Mouse (Mus musculus) gastrocnemius, postnatal 4 days (tissue): Measurements from ENCODE around the gene Pomgnt1. TPM values are rescaled to one million over a fixed set of nuclear protein-coding genes. Genes with fewer than 3 reads are reported as not detected.

Experiments used
- DNase-seq, 2 experiments: peaks; one replicate each; pipeline ENCODE4 v3.0.0; 2021 to 2022; ENCODE audit warnings: low spot score in 2 of 2, mixed read lengths in 2 of 2
- long read RNA-seq, 2 experiments: library from polyadenylated mRNA; stranded (forward); transcript quantifications; one replicate each; pipeline ENCODE4 v2.0.0; 2021
- total RNA-seq, 2 experiments: library from RNA; stranded (reverse); gene quantifications; 2 replicates each; pipeline ENCODE4 v1.2.3; 2021

Gene Pomgnt1
- total RNA-seq, result 10 to 100 TPM; 56.4 to 56.9 TPM
- long read RNA-seq, experiment 1, transcript Pomgnt1-203 (22 exons, 2,719 nt), result major isoform, 148 of 175 reads
- long read RNA-seq, experiment 1, partial matches to known transcripts, result 5 of 175 reads
- long read RNA-seq, experiment 1, other reads (novel, unspliced or antisense), result 20 of 175 reads
- long read RNA-seq, experiment 2, transcript Pomgnt1-203 (22 exons, 2,719 nt), result major isoform, 189 of 231 reads
- long read RNA-seq, experiment 2, partial matches to known transcripts, result 11 of 231 reads
- long read RNA-seq, experiment 2, other reads (novel, unspliced or antisense), result 30 of 231 reads

DNA sequence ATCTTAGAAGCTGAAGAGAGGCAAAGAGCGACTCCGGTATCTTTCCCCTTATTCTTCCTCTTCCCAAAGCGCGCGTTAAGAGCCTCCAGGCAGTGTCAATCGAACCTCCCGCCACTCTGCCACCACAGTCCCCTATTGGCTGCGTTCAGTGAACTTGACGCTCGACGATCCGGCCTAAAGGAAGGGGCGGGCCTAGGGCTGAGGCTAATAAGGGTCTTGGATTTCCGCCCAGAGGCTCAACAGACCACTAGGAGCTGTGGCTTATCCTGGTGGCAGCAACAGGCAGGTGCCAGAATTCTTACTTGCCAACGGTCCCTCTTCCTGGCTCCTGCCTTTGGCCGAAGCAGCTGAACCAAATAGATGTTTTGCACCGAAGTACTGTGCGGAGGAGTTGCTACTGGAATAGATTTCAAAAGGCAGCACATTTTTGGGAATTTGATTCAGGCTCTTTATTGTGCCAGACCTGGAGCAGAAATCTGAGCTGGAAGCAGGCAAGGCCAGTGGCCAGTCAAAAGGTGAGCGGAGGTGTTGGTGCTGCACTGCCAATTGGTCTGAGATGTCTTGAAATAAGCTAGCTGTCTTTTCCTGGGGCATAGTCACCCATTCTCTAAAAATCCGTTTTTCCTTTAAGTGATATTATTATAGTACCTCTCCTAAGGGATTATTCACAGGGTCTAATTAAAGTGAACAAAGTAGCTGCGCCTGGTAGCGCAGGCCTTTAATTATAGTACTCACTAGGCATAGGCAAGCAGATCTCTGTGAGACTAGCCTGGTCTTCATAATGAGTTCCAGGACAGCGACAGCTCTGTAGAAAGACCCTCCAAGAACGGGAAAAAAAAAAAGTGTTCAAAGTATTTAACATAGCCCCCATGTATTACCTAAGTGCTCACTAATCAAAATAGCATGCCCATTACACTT, at the start of gene Pomgnt1, which contains the start of gene Rad54l:
Gene Pomgnt1, plus strand, starts transcription at position 239 of the 918 bp plus-strand sequence.
Gene Rad54l, minus strand, starts transcription at position 89 of the 918 bp plus-strand sequence.
- DNase-seq, result peak; percentile 64 to 81

DNA sequence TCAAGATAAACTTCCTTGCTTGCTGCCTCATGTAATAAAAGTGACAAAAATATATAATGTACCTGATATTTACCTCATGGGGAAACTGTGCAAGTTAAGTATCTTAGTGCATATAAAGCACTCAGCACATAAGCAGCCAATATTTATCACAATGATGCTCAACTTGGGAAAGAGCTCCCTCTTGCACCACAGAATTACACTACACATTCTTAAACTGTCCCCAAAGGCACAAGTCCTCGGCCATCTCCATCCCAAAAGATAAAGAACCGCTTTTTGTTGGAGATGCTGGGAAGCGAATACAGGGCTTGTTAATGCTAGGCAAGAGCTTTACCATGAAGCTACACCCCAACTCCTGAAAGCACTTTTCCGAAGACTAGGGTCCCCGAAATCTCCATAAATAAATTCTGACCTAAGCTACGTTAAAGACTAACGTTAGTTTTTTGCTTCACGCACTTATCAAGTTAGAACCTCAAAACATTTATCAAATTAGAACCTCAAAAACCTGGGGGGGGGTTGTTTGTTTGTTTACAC, 49.4 kb upstream of the Pomgnt1 start:
- DNase-seq, result no peak

DNA sequence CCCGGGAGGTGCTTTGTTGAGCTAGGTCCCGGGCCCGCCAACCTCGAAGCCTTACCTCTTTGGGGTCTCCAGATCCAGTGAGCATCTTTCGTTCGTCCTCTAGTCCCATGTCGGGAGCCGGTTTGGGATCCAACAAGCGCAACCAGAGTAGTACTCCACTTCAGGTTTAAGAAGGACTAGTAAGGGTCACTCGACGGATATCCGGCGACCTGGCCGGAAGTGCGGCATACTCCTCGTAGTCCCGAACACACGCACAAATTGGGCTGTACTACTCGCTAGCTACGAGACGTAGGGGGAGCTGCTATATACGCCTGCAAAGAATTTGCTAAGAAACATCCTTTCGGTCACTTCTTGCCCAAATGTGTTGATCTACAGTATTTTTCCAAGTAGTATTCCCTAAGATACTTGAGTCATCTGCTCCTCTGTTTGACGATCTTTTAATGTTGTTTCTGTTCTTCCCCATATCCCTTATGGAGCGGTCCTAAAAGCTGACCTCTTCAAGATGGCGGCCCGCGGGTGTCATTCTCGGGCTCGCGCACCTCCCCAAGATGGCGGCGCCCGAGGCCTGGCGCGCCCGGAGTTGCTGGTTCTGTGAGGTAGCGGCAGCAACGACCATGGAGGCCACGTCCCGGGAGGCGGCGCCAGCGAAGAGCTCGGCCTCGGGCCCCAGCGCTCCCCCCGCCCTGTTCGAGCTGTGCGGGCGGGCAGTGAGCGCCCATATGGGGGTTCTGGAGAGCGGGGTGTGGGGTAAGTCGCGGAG, 48.6 kb upstream of the Pomgnt1 start, which contains the start of the genes Uqcrh and Lrrc41:
Gene Uqcrh, minus strand, starts transcription at position 211 of the 760 bp plus-strand sequence.
Gene Lrrc41, plus strand, starts transcription at position 409 of the 760 bp plus-strand sequence.
- peak; percentile 91 to 94 for DNase-seq

DNA sequence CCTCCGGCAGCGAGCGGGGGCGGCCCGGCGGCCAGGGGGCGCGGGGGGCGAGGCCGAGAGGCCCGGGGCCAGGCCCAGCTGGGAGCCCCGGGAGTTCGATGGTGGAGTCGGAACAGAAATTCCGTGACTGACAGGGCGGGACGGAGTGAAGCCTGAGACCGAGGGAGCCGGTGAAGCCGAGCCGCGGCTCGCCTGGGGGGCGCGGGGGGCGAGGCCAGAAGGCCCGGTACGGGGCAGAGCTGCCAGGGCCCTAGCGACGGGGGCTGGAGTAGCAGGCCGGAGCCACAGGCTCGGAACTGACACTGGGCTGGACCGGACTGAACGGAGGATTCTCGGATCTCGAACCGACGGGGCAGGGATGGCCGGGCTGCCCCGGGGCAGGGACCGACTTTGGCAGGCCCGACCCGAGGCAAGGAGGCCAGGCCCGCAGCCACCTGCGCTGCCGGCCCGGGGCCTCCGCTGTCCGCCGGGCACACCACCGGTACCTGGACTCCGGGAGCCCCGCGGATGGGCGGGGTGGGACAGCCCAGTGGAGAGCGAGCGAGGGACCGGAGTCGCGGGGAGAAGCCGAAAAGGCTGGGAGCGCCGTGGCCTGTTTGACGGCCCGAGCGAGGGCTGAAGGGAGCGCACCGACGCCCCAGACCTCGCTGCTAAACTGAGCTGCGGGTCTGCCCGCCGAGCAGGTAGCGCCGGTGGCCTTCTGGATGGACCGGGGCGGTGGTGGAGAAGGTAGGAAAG, 47.8 kb upstream of the Pomgnt1 start:
- peak; percentile 71 to 81 for DNase-seq

DNA sequence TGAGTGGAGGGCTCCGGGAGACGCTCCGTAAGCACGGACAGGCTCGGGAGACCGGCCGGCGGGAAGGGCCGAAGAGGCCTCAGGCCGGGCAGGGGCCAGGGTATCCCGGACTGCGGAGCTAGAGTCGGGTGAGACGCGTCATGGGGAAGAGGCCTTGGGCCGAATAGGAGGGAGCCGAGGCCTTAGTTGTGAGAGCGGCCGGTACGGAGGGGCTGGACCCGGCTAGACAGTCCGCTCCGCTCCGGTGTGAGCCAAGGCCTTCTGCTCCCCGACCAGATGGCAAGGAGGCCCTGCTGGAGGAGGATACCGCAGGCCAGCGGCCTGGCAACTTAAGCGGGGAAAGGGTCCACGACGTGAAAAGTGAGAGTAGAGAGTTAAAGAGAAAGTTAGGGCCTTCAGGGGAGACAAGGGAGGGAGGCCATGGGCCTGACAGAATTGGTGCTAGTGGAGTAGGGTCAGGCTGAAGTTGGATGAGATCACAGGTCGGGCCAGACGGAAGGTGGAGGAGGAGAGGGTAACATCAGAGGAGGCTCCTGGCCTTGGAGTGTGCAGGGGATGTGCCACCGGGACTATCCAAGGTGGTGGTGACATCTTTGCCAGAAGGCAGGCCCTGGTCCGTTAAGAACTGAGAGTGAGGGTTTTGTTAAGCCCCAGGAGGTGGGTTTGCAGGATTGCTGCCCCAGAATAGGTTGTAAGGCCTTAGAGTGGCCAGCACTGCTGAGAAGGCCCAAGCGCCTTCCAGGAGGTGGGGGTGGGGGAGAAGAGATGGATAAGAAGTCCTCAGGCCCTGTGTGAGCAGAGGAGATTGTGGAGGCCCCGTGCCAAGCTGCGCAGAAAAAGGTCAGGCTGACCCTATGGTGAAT, 47.0 kb upstream of the Pomgnt1 start:
- DNase-seq, result peak; percentile 30 to 52

DNA sequence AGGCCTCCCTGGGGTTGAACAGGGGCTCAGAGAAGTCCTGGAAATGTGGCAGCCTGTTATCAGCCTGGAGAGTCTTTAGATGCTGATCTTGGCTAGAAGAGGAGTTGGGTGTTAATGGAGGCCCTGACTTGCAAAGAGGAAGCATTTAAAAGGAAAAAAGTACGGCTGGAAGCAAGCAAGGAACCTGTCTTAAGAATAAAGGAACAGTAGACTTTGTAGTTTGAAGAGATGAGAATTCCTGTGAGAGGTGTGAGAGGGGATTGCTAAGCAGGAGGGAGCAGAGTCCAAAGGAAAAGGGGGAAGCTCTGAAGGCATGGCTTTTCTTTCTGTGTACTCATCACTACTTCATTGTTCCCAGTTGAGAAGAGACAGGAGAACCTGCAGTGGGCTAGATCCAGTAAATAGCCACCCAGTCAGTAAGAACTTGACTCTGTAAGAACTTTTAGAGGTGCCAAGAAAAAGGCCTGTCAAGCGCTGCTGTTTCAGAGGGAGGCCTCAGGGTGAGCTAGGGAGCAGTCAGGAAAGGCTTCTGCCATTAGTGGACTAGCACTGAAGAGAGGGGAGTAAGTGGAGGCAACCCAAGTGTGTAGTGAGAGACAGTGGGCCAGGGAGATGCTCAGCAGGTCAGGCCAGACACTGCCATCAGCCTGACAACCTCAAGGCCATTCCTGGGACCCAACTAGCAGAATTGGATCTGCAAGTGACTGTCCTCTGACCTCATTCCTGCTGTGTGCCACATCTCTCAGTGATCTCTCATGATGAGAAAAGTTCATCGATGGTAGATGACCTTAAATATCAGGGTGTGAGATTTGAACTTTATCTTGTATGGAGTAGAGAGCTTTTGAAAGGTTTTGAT, 46.2 kb upstream of the Pomgnt1 start:
- DNase-seq, result no peak

DNA sequence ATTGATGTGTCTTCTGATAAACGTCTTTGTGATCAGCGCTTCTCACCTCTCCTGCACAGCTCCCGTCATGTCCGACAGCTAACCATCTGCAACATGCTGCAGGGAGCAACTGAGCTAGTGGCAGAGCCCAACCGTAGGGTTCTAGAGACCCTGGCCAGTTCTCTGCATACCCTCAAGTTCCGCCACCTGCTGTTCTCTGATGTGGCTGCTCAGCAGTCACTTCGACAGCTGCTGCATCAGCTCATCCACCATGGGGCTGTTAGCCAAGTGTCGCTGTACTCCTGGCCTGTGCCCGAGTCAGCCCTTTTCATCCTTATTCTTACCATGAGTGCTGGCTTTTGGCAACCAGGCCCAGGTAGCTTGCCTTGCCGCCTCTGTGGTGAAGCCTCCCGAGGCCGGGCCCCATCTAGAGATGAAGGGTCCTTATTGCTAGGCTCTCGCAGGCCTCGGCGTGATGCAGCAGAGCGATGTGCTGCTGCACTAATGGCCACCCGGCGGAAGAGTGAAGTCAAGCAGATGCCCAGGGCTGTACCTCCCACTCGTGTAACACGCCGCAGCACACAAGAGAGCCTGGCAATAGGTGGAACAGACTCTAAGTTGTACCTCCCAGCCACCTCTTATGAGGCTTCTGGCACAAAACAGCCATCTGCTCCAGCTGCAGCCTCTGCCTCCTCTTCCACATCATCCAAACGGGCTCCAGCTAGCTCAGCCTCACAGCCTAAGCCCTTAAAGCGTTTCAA, 35.0 kb upstream of the Pomgnt1 start:
- DNase-seq, result peak in 1 of 2 experiments; percentile 31

DNA sequence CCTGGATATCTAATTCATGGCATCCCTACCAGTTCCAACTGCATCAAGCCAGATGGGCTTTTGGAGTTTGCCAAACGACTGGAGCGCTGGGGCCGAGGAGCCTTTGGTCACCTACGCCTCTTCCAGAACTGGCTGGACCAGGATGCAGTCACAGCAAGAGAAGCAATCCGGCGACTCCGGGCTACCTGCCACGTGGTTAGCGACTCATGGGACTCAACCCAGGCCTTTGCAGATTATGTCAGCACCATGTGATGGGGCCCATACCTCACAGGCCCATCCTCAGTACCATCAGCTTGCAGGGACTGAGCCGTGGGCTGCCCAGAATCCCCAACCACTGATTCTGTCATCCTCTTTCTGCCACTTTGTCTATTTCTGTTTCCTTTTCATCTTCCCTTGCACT, 27.3 kb upstream of the Pomgnt1 start:
- no peak for DNase-seq

DNA sequence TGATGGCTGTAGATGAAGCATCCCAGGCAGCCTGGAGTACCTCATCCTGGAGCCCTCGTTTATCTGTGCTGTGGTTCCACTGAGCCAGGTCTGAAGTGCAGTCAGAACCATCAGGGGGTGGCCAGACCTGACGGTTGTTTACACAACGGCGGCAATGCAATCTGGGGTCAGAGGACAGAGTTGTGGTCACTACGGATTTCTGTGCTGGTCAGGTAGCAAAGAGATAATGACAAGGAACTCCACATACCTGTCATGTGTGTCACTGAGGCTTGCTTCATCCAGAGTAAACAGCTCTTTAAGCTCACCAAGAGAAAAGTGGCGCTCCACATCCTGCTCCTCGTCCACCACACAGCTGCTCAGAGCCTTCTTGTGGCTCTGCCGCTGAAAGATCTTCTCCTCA, 26.4 kb upstream of the Pomgnt1 start:
- DNase-seq, result no peak

DNA sequence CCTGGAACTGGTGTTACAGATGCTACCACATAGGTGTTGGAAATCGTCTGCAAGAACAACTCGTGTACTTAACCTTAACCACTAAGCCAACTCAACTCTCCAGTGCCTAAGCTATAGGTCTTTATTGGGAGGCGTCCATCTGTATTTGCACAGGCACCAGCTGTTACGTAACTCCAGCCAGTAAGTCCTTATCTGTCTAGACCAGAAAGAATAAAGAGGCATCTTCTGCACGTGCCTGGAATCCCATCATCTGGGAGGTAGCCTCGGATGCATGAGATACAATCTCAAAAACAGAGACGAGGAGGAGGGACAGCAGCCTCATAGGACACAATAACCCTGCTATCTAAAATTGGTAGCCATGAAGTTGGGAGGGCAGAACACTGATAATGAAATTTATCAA, 22.7 kb upstream of the Pomgnt1 start:
- no peak for DNase-seq

DNA sequence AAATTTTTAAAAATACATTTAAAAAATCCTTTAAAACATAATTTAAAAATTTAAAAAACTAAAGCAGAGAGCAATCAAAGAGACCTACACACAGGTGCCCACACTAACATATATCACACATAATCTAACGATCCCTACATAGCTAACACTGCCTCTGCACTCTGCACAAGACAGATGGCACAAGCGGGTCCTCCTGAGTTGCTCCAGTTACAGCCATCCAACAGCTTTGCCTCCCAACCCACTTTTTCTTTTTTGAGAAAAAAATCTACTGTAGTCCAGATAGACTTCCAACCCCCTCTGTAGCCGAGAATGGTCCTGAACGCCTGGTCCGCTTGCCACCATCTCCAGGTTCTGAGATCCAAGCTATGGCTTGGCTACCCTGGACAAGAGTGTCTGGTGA, 18.4 kb upstream of the Pomgnt1 start:
- no peak for DNase-seq

DNA sequence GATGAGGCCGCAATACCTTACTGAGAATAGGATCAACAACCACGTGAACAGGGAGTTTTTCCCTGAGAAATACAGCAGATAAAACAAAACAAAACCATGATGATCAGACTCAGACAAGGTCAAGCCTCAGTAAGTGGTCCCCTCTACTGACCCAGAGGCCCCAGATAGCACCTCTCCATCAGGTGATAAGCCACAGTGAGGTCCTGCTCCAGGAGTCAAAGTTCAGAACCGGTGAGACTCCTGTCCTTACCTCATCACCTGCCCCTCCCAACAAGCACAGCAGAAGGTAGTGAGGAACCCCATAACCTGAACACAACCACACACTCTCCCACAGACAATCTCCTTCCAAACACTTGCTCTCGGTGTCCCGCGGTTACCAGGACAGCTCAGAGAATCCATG, 12.9 kb upstream of the Pomgnt1 start:
- DNase-seq, result no peak

DNA sequence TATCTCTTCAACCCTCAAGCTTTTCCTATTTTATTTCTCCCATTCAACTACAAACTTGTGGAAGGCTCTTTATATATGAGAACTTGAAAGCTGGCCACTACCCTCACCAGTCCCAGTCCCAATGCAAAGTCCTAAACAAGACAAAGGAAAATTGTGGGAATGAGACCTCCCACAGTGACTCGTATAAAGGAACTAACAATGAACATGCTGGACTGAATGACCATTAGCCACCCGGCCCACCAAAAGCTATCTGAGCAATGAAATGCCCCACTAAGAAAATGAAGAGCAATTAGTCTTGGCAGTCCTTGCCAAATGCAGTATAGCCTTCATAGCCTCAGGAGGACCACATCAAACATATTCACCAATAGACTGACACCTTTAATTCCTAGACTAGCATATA, 12.2 kb upstream of the Pomgnt1 start:
- DNase-seq, result no peak

DNA sequence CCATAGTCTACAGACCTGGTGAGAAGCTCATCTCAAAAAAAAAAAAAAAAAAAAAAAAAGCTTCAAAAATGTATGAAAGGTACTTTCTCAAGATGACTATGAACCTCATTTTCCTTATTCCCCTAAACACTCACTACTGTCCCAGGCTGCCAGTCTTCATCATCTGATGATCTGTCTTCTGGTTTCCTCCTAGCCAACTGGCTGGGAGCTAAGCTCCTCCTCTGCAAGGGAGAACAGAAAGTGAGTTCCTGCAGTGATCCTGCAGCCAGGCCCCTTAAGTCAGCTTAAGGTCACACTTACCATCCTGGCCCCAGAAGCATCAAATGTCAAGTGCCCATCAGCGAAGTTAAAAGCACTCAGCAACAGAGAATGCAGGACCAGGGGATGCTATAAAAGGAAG, 878 bp upstream of the Pomgnt1 start:
- DNase-seq, result no peak

DNA sequence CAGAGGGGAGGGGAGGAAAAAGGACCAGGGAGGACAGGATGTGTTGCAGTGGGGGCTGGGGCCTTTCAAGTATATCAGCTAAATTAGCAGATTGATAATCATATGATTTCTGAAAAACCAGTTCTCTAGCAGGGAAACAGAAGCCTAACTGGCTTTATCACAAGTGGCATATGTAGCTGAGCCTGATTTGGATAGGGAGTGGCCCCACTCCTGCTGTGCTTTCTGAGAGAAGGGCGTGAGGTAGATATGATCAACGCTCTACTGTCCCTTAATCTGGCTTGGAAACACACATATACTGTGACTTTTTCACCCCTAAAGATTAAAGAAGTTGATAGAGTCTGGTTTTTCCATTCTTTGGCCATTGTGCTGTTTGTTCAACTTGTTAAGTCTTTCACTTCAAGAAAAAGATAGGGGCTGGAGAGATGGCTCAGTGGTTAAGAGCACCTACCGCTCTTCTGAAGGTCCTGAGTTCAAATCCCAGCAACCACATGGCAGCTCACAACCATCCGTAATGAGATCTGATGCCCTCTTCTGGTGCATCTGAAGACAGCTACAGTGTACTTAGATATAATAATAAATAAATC, 2.3 kb downstream of the Pomgnt1 start:
- DNase-seq, result no peak

DNA sequence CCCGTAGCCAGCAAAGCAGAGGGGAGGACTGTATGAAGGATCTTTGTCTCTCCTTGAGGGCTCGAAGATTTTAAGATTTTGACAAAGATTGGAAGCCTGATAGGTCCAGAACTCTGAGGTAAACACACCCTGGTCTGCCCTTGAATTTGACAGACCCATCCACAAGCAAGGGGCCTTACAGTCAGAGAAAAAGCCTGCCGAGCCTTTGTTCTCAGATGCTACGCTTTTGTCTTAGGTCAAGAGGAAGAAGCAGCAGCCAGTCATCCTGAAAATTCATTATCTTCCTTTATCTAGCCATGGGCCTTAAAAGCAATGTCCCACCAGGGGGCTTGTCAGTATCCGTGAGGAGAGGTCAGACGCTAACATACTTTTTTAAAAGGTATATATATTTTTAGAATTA, 4.3 kb downstream of the Pomgnt1 start:
- no peak for DNase-seq

DNA sequence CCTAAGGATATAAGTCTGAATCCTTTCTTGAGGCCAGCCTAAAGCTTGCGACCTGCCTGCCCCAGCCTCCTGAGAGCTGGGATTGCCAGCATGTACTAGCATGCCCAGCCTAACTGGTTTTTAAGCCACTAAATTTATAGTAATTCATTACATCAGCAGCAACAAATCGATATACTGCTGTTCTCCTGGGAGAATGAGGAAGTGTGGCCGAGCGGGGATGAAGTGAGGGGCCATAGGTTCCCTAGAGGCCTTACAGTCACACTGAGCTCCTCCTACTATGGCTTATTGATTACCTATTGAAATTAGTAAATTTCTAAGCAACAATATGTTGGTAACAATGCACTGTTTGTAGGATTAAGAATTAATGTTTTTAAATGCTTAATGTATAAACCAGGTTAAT, 9.5 kb downstream of the Pomgnt1 start:
- DNase-seq, result no peak
